In genomic region chr1:62752661-62753333, GRCm38 (mm10) we compare ENCODE assay signal across 24 mouse cellular contexts. TPM values are rescaled to one million over a fixed set of nuclear protein-coding genes. Genes with fewer than 3 reads are reported as not detected.
DNase-seq lines count a peak whose midpoint lies in the region; ATAC-seq and TF ChIP-seq lines count a peak whose summit lies in the region.
"Had no signal": no experiment of that assay in that cellular context is flagged by ENCODE, and none has a peak within 500 bp of the region (broad histone marks: within the 10 kb centered on the region; RNA-seq: fewer than 3 reads in every experiment).

No protein-coding gene starts in this region.

- H3K36me3 ChIP-seq in midbrain, embryonic 15.5 days (replicated peaks), result no peaks in the 10 kb centered on the region
- H3K36me3 ChIP-seq in midbrain, postnatal 0 days (ENCODE audit: insufficient read depth, low read length), result peaks cover under 1% of the 10 kb centered on the region; the same call in 1 of the 2 replicates
- H3K36me3 ChIP-seq in embryonic facial prominence, embryonic 15.5 days, result peaks cover 18% of the 10 kb centered on the region; the same call in 1 of the 2 replicates
- H3K36me3 ChIP-seq: forebrain, embryonic 15.5 days; kidney, embryonic 15.5 days; midbrain, embryonic 12.5 days had no signal

- 0 out of 2 replicates have a peak overlapping the region, but pooled peaks have one; percentile 12 for H3K27ac ChIP-seq in midbrain, embryonic 15.5 days
- H3K27ac ChIP-seq in midbrain, postnatal 0 days (ENCODE audit: low read depth, low read length), result no peak overlapping the region
- 0 out of 2 replicates have a peak overlapping the region, but pooled peaks have one; percentile 12 for H3K27ac ChIP-seq in embryonic facial prominence, embryonic 15.5 days (replicated peaks)
- H3K27ac ChIP-seq: heart, adult 2 months; heart, embryonic 13.5 days; midbrain, embryonic 12.5 days had no signal

- peaks cover 7% of the 10 kb centered on the region; the same call in 1 of the 2 replicates for H3K27me3 ChIP-seq in midbrain, embryonic 15.5 days (replicated peaks)
- H3K27me3 ChIP-seq in midbrain, postnatal 0 days (ENCODE audit: insufficient read depth, low read length), result no peaks in the 10 kb centered on the region
- no peaks in the 10 kb centered on the region for H3K27me3 ChIP-seq in embryonic facial prominence, embryonic 15.5 days
- H3K27me3 ChIP-seq: forebrain, embryonic 15.5 days; heart, embryonic 13.5 days; stomach, embryonic 15.5 days had no signal

- peak; percentile 88 for DNase-seq in heart, adult 11 months
- no peak for DNase-seq in heart, postnatal 10 days
- DNase-seq in midbrain, postnatal 0 days (ENCODE audit: low spot score), result no peak
- DNase-seq in kidney, adult 18-20 months, result no peak
- no peak for DNase-seq in neural tube, embryonic 10.5 days (ENCODE audit: extremely low spot score, low spot score)
- no peak for DNase-seq in gastrocnemius, postnatal 25 days
- DNase-seq: adrenal gland, adult 2 months; cerebellum, adult 11-12 months; cerebellum, postnatal 10 days; heart, adult 2 months; left cerebral cortex, postnatal 4 days; right cerebral cortex, adult 18-20 months; right cerebral cortex, postnatal 4 days; thymus, postnatal 4 days had no signal

- WGBS in midbrain, embryonic 15.5 days, result 59% methylated on average over 7 of the region's 7 CpGs
- 67% methylated on average over 7 of the region's 7 CpGs for WGBS in midbrain, postnatal 0 days
- WGBS in embryonic facial prominence, embryonic 15.5 days, result 61% methylated on average over 7 of the region's 7 CpGs

- no peak overlapping the region for H3K4me2 ChIP-seq in midbrain, embryonic 15.5 days
- H3K4me2 ChIP-seq in midbrain, postnatal 0 days (ENCODE audit: low read depth, low read length, poor library complexity, severe bottlenecking), result no peak overlapping the region
- no peak overlapping the region for H3K4me2 ChIP-seq in embryonic facial prominence, embryonic 15.5 days (replicated peaks)
- H3K4me2 ChIP-seq: embryonic facial prominence, embryonic 12.5 days; forebrain, embryonic 15.5 days; heart, embryonic 13.5 days; kidney, embryonic 15.5 days; midbrain, embryonic 12.5 days; stomach, embryonic 15.5 days had no signal

- peaks cover 50% of the 10 kb centered on the region for H3K4me1 ChIP-seq in midbrain, embryonic 15.5 days
- peaks cover 8% of the 10 kb centered on the region; the same call in 1 of the 2 replicates for H3K4me1 ChIP-seq in midbrain, postnatal 0 days (ENCODE audit: insufficient read depth, low read length)
- peaks cover 47% of the 10 kb centered on the region for H3K4me1 ChIP-seq in embryonic facial prominence, embryonic 15.5 days

- no peak overlapping the region for H3K4me3 ChIP-seq in midbrain, embryonic 15.5 days
- H3K4me3 ChIP-seq in midbrain, postnatal 0 days (ENCODE audit: low read depth, low read length), result no peak overlapping the region
- no peak overlapping the region for H3K4me3 ChIP-seq in embryonic facial prominence, embryonic 15.5 days (replicated peaks)
- H3K4me3 ChIP-seq: embryonic facial prominence, embryonic 12.5 days; forebrain, embryonic 15.5 days; heart, adult 2 months; heart, embryonic 13.5 days; kidney, embryonic 15.5 days; midbrain, embryonic 12.5 days; myocyte; stomach, embryonic 15.5 days had no signal

- H3K9ac ChIP-seq in midbrain, embryonic 15.5 days, result no peak overlapping the region
- no peak overlapping the region for H3K9ac ChIP-seq in midbrain, postnatal 0 days (replicated peaks; ENCODE audit: low read length, poor library complexity, severe bottlenecking)
- H3K9ac ChIP-seq in embryonic facial prominence, embryonic 15.5 days, result no peak overlapping the region
- H3K9ac ChIP-seq: embryonic facial prominence, embryonic 12.5 days; forebrain, embryonic 15.5 days; heart, embryonic 13.5 days; kidney, embryonic 15.5 days; midbrain, embryonic 12.5 days; stomach, embryonic 15.5 days had no signal

- no peak for TF ChIP-seq CTCF in midbrain, postnatal 0 days (IDR thresholded peaks at IDR 0.05)

- intact Hi-C loops in heart, postnatal 10 days (cut with DNase I), result no loop called here

- H3K9me3 ChIP-seq in midbrain, embryonic 15.5 days, result no peaks in the 10 kb centered on the region
- H3K9me3 ChIP-seq in midbrain, postnatal 0 days (ENCODE audit: low read length), result no peaks in the 10 kb centered on the region
- no peaks in the 10 kb centered on the region for H3K9me3 ChIP-seq in embryonic facial prominence, embryonic 15.5 days (replicated peaks)
- H3K9me3 ChIP-seq: embryonic facial prominence, embryonic 12.5 days; forebrain, embryonic 15.5 days; heart, embryonic 13.5 days; kidney, embryonic 15.5 days; midbrain, embryonic 12.5 days; stomach, embryonic 15.5 days had no signal

- ATAC-seq in midbrain, embryonic 15.5 days (replicated peaks), result no peak
- ATAC-seq in midbrain, postnatal 0 days (ENCODE audit: low FRiP score), result no peak
- peak; percentile 47; the same call in 1 of the 2 replicates for ATAC-seq in embryonic facial prominence, embryonic 15.5 days (ENCODE audit: insufficient number of reproducible peaks, low FRiP score, low TSS enrichment, low read depth)
- ATAC-seq: forebrain, embryonic 15.5 days; intestine, postnatal 0 days had no signal

RNA-seq across cellular contexts. Expression of gene Nrp2, which starts 49.7 kb away (rescaled TPM):
- total RNA-seq in heart, postnatal 10 days (2021), result 10 to 100 TPM; 64.3 to 76.0 TPM
- polyA plus RNA-seq in midbrain, embryonic 15.5 days (2015; fragmentation: Nextera tagmentation; extraction: Ambion mirVana), result 24.0 and 25.5 TPM in 2 replicates
- 56.7 and 60.1 TPM in 2 replicates for total RNA-seq in midbrain, postnatal 0 days (2014; rRNA removed)
- 14.0 and 17.1 TPM in 2 replicates for polyA plus RNA-seq in midbrain, postnatal 0 days (2015; fragmentation: Nextera tagmentation; extraction: Ambion mirVana)
- polyA plus RNA-seq in embryonic facial prominence, embryonic 15.5 days (2015; fragmentation: Nextera tagmentation; extraction: Ambion mirVana), result 49.9 and 50.0 TPM in 2 replicates
- 1 to 10 TPM; 4.5 to 6.0 TPM for total RNA-seq in gastrocnemius, postnatal 25 days (2021)
